Mouse (Mus musculus): ENCODE results near the gene Nupl1. TPM values are rescaled to one million over a fixed set of nuclear protein-coding genes. Genes with fewer than 3 reads are reported as not detected.

Gene Nupl1
- total and polyA plus RNA-seq, 3 experiments, result not detected

GRCm38 (mm10) chr14:60163367-60163766 is 87.9 kb downstream of the Nupl1 start:
- Histone ChIP-seq H3K4me3 (replicated peaks in 1 of 3; ENCODE audit: low read depth in 2 of 3, low read length in 2 of 3, poor library complexity in 1 of 3) (no peak overlapping the region), H3K4me2 (ENCODE audit: insufficient read depth, low read depth, poor library complexity, severe bottlenecking) (no peak overlapping the region), H3K9ac (ENCODE audit: insufficient read depth, low read depth) (no peak overlapping the region), H3K27ac (ENCODE audit: insufficient read depth, low read depth) (no peak overlapping the region), H3K79me2 (replicated peaks; ENCODE audit: control insufficient read depth, extremely low read depth, insufficient read depth, poor library complexity, severe bottlenecking) (no peaks in the 10 kb centered on the region), H3K36me3 (replicated peaks in 1 of 2; ENCODE audit: control insufficient read depth in 1 of 2, insufficient read depth in 1 of 2, low read length in 1 of 2) (no peaks in the 10 kb centered on the region), H3K4me1 (ENCODE audit: control insufficient read depth in 1 of 2, insufficient read depth in 2 of 2) (no peaks in the 10 kb centered on the region), H3K9me3 (replicated peaks; ENCODE audit: low read length) (no peaks in the 10 kb centered on the region), H3K27me3 (replicated peaks) (no peaks in the 10 kb centered on the region)
- dilution Hi-C loops (cut with MboI; ENCODE audit: extremely low pct_ligation_motif_present, extremely low pct_unique_long_range_greater_than_20kb, low sequenced_read_pairs), result no loop called here
- no peak for TF ChIP-seq JUN (IDR thresholded peaks at IDR 0.05; ENCODE audit: insufficient read depth, low read depth, low read length)
- no peak for TF ChIP-seq MYC (IDR thresholded peaks at IDR 0.05; ENCODE audit: low read depth, low read length)
- TF ChIP-seq JUND (conservative IDR thresholded peaks at IDR 0.05; ENCODE audit: low read depth, low read length), result no peak
- TF ChIP-seq NELFE (IDR thresholded peaks at IDR 0.05; ENCODE audit: low read depth, low read length), result no peak
- no peak for TF ChIP-seq IRF4 (IDR thresholded peaks at IDR 0.05; ENCODE audit: low read depth, low read length)
- no peak for TF ChIP-seq MEF2A (IDR thresholded peaks at IDR 0.05; ENCODE audit: borderline replicate concordance, low read depth, low read length)
- no peak for TF ChIP-seq HCFC1 (IDR thresholded peaks at IDR 0.05; ENCODE audit: low read depth, low read length)
- no peak for TF ChIP-seq UBTF (IDR thresholded peaks at IDR 0.05; ENCODE audit: low read depth, low read length)
- TF ChIP-seq TCF12 (IDR thresholded peaks at IDR 0.05; ENCODE audit: low read depth, low read length), result no peak
- TF ChIP-seq CTCF (conservative IDR thresholded peaks at IDR 0.05 in 1 of 2, IDR thresholded peaks at IDR 0.05 in 1 of 2; ENCODE audit: low read depth in 2 of 2, low read length in 2 of 2), result no peak
- in situ Hi-C loops (cut with MboI; ENCODE audit: low pct_ligation_motif_present, low pct_unique_long_range_greater_than_20kb, low sequenced_read_pairs), result no loop called here
- no peak for DNase-seq (ENCODE audit: extremely low read depth)

DNA sequence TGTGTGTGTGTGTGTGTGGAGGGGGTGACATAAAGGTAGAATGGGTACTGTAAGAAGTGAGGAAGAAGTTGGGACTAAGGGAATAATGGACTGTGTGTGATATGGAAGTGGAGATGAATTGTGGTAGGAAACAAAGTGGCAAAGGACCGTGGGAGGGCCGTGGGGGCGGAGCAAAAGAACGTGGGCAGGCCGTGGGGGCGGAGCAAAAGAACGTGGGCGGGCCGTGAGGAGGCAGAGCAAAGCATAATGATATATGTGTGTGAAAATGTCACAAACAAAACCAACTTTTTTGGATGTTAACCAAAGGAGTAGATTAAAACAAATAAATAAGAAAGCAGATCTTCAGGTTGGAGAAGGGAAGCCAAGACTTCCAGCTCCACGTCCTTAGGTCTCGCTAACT is 98.9 kb downstream of the Nupl1 start:
- dilution Hi-C loops (cut with MboI; ENCODE audit: extremely low pct_ligation_motif_present, extremely low pct_unique_long_range_greater_than_20kb, low sequenced_read_pairs) (no loop called here), in situ Hi-C loops (cut with MboI; ENCODE audit: low pct_ligation_motif_present, low pct_unique_long_range_greater_than_20kb, low sequenced_read_pairs) (no loop called here)

GRCm38 (mm10) chr14:60148893-60149292 is 102.3 kb downstream of the Nupl1 start:
- 0 out of 4 replicates have a peak, but pooled peaks cover 0 to 2% of the 10 kb centered on the region in 2 experiments for H3K4me1 ChIP-seq (ENCODE audit: control insufficient read depth in 1 of 2, insufficient read depth in 2 of 2)
- no peak for DNase-seq (ENCODE audit: extremely low read depth)
- in situ Hi-C loops (cut with MboI; ENCODE audit: low pct_ligation_motif_present, low pct_unique_long_range_greater_than_20kb, low sequenced_read_pairs), result no loop called here

More for the DNA sequence above, 98.9 kb downstream of the Nupl1 start:
- no peaks in the 10 kb centered on the region for H3K79me2 ChIP-seq (replicated peaks; ENCODE audit: control insufficient read depth, extremely low read depth, insufficient read depth, poor library complexity, severe bottlenecking)
- H3K9ac ChIP-seq (ENCODE audit: insufficient read depth, low read depth), result no peak overlapping the region
- DNase-seq (ENCODE audit: extremely low read depth), result no peak
- no peaks in the 10 kb centered on the region for H3K27me3 ChIP-seq (replicated peaks)
- TF ChIP-seq ZC3H11A (IDR thresholded peaks at IDR 0.05; ENCODE audit: low read depth, low read length) (no peak), USF1 (IDR thresholded peaks at IDR 0.05; ENCODE audit: low read depth, low read length) (no peak), MEF2A (IDR thresholded peaks at IDR 0.05; ENCODE audit: borderline replicate concordance, low read depth, low read length) (no peak), NRF1 (IDR thresholded peaks at IDR 0.05; ENCODE audit: low read depth, low read length) (no peak), E2F4 (IDR thresholded peaks at IDR 0.05; ENCODE audit: insufficient replicate concordance, low read depth, low read length) (no peak), BHLHE40 (IDR thresholded peaks at IDR 0.05; ENCODE audit: low read depth, low read length) (no peak), HCFC1 (IDR thresholded peaks at IDR 0.05; ENCODE audit: low read depth, low read length) (no peak), ETS1 (conservative IDR thresholded peaks at IDR 0.05; ENCODE audit: low read depth, low read length) (no peak), SIN3A (IDR thresholded peaks at IDR 0.05; ENCODE audit: low read length) (no peak)
- H3K4me2 ChIP-seq (ENCODE audit: insufficient read depth, low read depth, poor library complexity, severe bottlenecking), result no peak overlapping the region
- H3K27ac ChIP-seq (ENCODE audit: insufficient read depth, low read depth), result no peak overlapping the region
- H3K9me3 ChIP-seq (replicated peaks; ENCODE audit: low read length), result no peaks in the 10 kb centered on the region
- H3K4me1 ChIP-seq (ENCODE audit: control insufficient read depth in 1 of 2, insufficient read depth in 2 of 2), result 0 out of 4 replicates have a peak, but pooled peaks cover 0 to 2% of the 10 kb centered on the region in 2 experiments
- H3K36me3 ChIP-seq (replicated peaks in 1 of 2; ENCODE audit: control insufficient read depth in 1 of 2, insufficient read depth in 1 of 2, low read length in 1 of 2), result no peaks in the 10 kb centered on the region
- no peak overlapping the region for H3K4me3 ChIP-seq (replicated peaks in 1 of 3; ENCODE audit: low read depth in 2 of 3, low read length in 2 of 3, poor library complexity in 1 of 3)

More at GRCm38 (mm10) chr14:60148893-60149292, 102.3 kb downstream of the Nupl1 start:
- Histone ChIP-seq H3K27me3 (replicated peaks) (no peaks in the 10 kb centered on the region), H3K9ac (ENCODE audit: insufficient read depth, low read depth) (no peak overlapping the region), H3K36me3 (replicated peaks in 1 of 2; ENCODE audit: control insufficient read depth in 1 of 2, insufficient read depth in 1 of 2, low read length in 1 of 2) (no peaks in the 10 kb centered on the region), H3K4me3 (replicated peaks in 1 of 3; ENCODE audit: low read depth in 2 of 3, low read length in 2 of 3, poor library complexity in 1 of 3) (no peak overlapping the region), H3K27ac (ENCODE audit: insufficient read depth, low read depth) (no peak overlapping the region), H3K4me2 (ENCODE audit: insufficient read depth, low read depth, poor library complexity, severe bottlenecking) (no peak overlapping the region), H3K9me3 (replicated peaks; ENCODE audit: low read length) (no peaks in the 10 kb centered on the region), H3K79me2 (replicated peaks; ENCODE audit: control insufficient read depth, extremely low read depth, insufficient read depth, poor library complexity, severe bottlenecking) (no peaks in the 10 kb centered on the region)
- dilution Hi-C loops (cut with MboI; ENCODE audit: extremely low pct_ligation_motif_present, extremely low pct_unique_long_range_greater_than_20kb, low sequenced_read_pairs), result no loop called here
- TF ChIP-seq TCF12 (IDR thresholded peaks at IDR 0.05; ENCODE audit: low read depth, low read length) (no peak), ZC3H11A (IDR thresholded peaks at IDR 0.05; ENCODE audit: low read depth, low read length) (no peak), CHD2 (IDR thresholded peaks at IDR 0.05; ENCODE audit: low read length) (no peak), ZNF384 (IDR thresholded peaks at IDR 0.05; ENCODE audit: low read depth, low read length) (no peak), CTCF (conservative IDR thresholded peaks at IDR 0.05 in 1 of 2, IDR thresholded peaks at IDR 0.05 in 1 of 2; ENCODE audit: low read depth in 2 of 2, low read length in 2 of 2) (no peak), KAT2A (IDR thresholded peaks at IDR 0.05; ENCODE audit: insufficient replicate concordance, low read length) (no peak), UBTF (IDR thresholded peaks at IDR 0.05; ENCODE audit: low read depth, low read length) (no peak), SMC3 (IDR thresholded peaks at IDR 0.05; ENCODE audit: low read depth, low read length) (no peak), ELF1 (IDR thresholded peaks at IDR 0.05; ENCODE audit: low read depth, low read length) (no peak), NELFE (IDR thresholded peaks at IDR 0.05; ENCODE audit: low read depth, low read length) (no peak), HCFC1 (IDR thresholded peaks at IDR 0.05; ENCODE audit: low read depth, low read length) (no peak), MYC (IDR thresholded peaks at IDR 0.05; ENCODE audit: low read depth, low read length) (no peak), POLR2A (IDR thresholded peaks at IDR 0.05; ENCODE audit: low read depth, low read length) (no peak), MEF2A (IDR thresholded peaks at IDR 0.05; ENCODE audit: borderline replicate concordance, low read depth, low read length) (no peak), ZKSCAN1 (IDR thresholded peaks at IDR 0.05; ENCODE audit: borderline replicate concordance, low read depth, low read length) (no peak), POLR2AphosphoS2 (IDR thresholded peaks at IDR 0.05; ENCODE audit: low read depth, low read length) (no peak), JUND (conservative IDR thresholded peaks at IDR 0.05; ENCODE audit: low read depth, low read length) (no peak), MAFK (IDR thresholded peaks at IDR 0.05; ENCODE audit: insufficient replicate concordance, low read length) (no peak), CHD1 (IDR thresholded peaks at IDR 0.05; ENCODE audit: low read depth, low read length) (no peak), ZMIZ1 (IDR thresholded peaks at IDR 0.05; ENCODE audit: low read depth, low read length) (no peak)
